Mouse (Mus musculus): ENCODE results near the gene Rreb1. TPM values are rescaled to one million over a fixed set of nuclear protein-coding genes. Genes with fewer than 3 reads are reported as not detected.

Rreb1 gene
- polyA plus RNA-seq, 1 experiment from 2014 or later, result 21.1 TPM

GRCm38 (mm10) chr13:37992638-37993371, 214.6 kb downstream of the Rreb1 start:
- CTCF ChIA-PET, result interaction anchor here (1.0 to 1.5 kb wide), 2 partner anchors 12 to 23 kb away, joined by 3 to 6 read pairs; no protein-coding TSS in a partner anchor
- DNase-seq (ENCODE audit: low read depth, low spot score), result no peak

GRCm38 (mm10) chr13:37993376-37993703, 215.1 kb downstream of the Rreb1 start:
- ATAC-seq (no peak), DNase-seq (ENCODE audit: low read depth, low spot score) (no peak)
- in situ Hi-C loops (cut with MboI; ENCODE audit: low pct_unique_long_range_greater_than_20kb), result no loop called here
- no peaks in the 10 kb centered on the region for H3K27me3 ChIP-seq
- POLR2A ChIA-PET, result interaction anchor here (1.0 to 1.4 kb wide), 2 partner anchors 19 to 45 kb away, joined by 3 to 4 read pairs; no protein-coding TSS in a partner anchor
- no peak for TF ChIP-seq CTCF (IDR thresholded peaks at IDR 0.05)
- CTCF ChIA-PET, result interaction anchor here (1.7 kb wide), 1 partner anchor 11 kb away, joined by 4 read pairs; no protein-coding TSS in a partner anchor

More at GRCm38 (mm10) chr13:37992638-37993371, 214.6 kb downstream of the Rreb1 start:
- in situ Hi-C loops (cut with MboI; ENCODE audit: low pct_unique_long_range_greater_than_20kb), result no loop called here
- H3K27me3 ChIP-seq, result no peaks in the 10 kb centered on the region
- POLR2A ChIA-PET, result interaction anchor here (1.0 kb wide), 1 partner anchor 19 kb away, joined by 3 read pairs; no protein-coding TSS in a partner anchor
- ATAC-seq, result no peak
- no peak for TF ChIP-seq CTCF (IDR thresholded peaks at IDR 0.05)

DNA sequence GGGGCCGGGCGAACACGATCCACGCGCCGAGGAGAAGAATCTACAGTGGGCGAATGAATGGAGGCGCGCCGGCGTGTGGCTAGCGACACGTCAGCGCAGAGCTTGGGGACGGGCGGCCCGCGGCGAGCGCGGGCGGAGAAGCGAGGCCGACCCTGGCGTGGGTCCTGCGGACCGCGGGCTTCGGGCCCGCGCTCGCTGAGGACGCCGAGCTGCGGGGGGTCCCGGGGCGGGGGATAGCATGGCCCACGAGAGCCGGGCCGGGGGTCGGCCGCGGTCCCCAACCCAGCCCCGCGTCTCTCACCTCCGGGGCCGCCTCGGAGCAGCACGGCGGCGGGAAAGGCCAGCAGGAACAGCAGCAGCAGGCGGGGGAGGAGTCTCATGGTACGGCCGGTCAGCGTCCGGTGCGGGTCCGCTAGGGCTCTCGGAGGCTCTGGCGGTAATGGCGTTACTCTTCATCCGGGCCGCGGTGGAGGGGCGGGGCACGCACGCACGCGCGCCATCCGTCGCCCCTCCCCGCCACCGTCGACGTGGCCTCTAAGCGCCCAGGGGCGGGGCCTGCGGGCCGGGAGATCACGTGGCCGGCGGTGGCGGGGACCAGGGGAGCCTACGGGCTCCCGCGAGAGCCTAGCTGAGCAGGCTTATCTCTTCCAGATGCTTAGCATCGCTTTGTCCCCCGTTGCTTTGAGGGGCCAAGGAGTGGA, 215.7 kb downstream of the Rreb1 start, which contains the start of gene Ssr1:
Gene Ssr1, minus strand, starts transcription at position 514 of the 701 bp plus-strand sequence.
- CTCF ChIA-PET, result interaction anchor here (1.7 kb wide), 1 partner anchor 11 kb away, joined by 4 read pairs; no protein-coding TSS in a partner anchor
- in situ Hi-C loops (cut with MboI; ENCODE audit: low pct_unique_long_range_greater_than_20kb), result no loop called here
- DNase-seq (ENCODE audit: low read depth, low spot score), result peak; percentile 35
- POLR2A ChIA-PET, result interaction anchor here (0.5 to 1.4 kb wide), 2 partner anchors 30 to 44 kb away, joined by 3 to 4 read pairs; no protein-coding TSS in a partner anchor
- peak; percentile 85 for ATAC-seq
- peaks cover 4% of the 10 kb centered on the region for H3K27me3 ChIP-seq
- no peak for TF ChIP-seq CTCF (IDR thresholded peaks at IDR 0.05)

DNA sequence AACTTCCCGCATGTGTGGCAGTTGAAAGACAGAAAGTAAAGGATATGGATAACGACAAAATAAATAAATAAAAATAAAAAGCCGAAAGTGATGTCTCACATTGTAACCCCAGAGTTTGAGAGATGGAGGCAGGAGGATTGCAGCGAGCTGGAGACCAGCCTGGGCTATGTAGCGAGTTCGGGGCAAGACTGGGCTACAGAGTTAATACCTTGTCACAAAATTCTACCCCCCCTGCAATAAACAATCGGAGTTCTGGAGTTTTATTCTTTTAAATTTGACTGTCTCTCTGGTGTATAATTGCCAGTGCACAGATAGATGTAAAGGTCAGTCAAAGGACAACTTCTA, 216.2 kb downstream of the Rreb1 start:
- in situ Hi-C loops (cut with MboI; ENCODE audit: low pct_unique_long_range_greater_than_20kb), result no loop called here
- H3K27me3 ChIP-seq, result peaks cover 4% of the 10 kb centered on the region
- ChIA-PET CTCF (interaction anchor here (1.7 kb wide), 1 partner anchor 12 kb away, joined by 4 read pairs; no protein-coding TSS in a partner anchor), POLR2A (interaction anchor here (0.5 to 1.4 kb wide), 2 partner anchors 31 to 44 kb away, joined by 3 to 4 read pairs; no protein-coding TSS in a partner anchor)
- DNase-seq (ENCODE audit: low read depth, low spot score) (no peak), ATAC-seq (no peak)
- TF ChIP-seq CTCF (IDR thresholded peaks at IDR 0.05), result no peak

- in situ Hi-C loops (cut with MboI; ENCODE audit: low pct_unique_long_range_greater_than_20kb), result no loop called here
- no peak for DNase-seq (ENCODE audit: low read depth, low spot score)
- no peak for TF ChIP-seq CTCF (IDR thresholded peaks at IDR 0.05)
- peaks cover 14% of the 10 kb centered on the region for H3K27me3 ChIP-seq
- ChIA-PET CTCF (no interaction called here), POLR2A (no interaction called here)
- no peak for ATAC-seq
Observed at GRCm38 (mm10) chr13:37999713-38000112, 221.5 kb downstream of the Rreb1 start.

Other genes with a start within 250 kb of the Rreb1 start
- 95.7 TPM for gene Ssr1, start 215.8 kb downstream of the Rreb1 start, polyA plus RNA-seq (2021)